Mouse (Mus musculus): ENCODE results near the gene Dcakd.

The Dcakd gene

GRCm38 (mm10) chr11:103028176-103028891 lies at the start of gene Dcakd, which contains the start of gene Nmt1:
Gene Dcakd, minus strand, starts transcription at chr11:103028333.
Gene Nmt1, plus strand, starts transcription at chr11:103028190.
- peak; percentile 98 for DNase-seq

GRCm38 (mm10) chr11:103076581-103076980 lies 48.4 kb upstream of the Dcakd start:
- no peak for DNase-seq

- DNase-seq = no peak
Observed at GRCm38 (mm10) chr11:103076010-103076409, 47.9 kb upstream of the Dcakd start.

GRCm38 (mm10) chr11:103074796-103075323 lies 46.7 kb upstream of the Dcakd start:
- no peak for DNase-seq

GRCm38 (mm10) chr11:103074121-103074650 lies 46.1 kb upstream of the Dcakd start:
- no peak for DNase-seq

DNA sequence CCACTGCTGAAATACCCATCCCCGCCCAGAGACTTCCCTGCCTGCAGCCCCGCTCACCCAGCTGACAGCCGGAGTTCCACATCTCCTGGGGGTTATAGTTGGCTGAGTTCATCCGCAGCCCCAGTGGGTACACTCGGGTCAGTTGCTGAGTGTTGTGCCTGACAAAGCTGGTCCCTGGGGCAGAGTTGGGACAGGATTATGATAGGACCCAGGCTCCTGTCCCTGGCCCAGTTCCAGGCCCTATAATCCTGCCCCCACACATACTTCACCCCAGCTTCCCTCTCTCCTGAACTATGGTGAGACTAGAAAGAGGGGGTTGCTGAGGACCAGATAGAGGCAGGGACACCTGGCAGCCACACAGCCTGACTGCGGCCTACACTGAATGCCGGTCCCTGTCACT lies 45.5 kb upstream of the Dcakd start:
- DNase-seq = no peak

DNA sequence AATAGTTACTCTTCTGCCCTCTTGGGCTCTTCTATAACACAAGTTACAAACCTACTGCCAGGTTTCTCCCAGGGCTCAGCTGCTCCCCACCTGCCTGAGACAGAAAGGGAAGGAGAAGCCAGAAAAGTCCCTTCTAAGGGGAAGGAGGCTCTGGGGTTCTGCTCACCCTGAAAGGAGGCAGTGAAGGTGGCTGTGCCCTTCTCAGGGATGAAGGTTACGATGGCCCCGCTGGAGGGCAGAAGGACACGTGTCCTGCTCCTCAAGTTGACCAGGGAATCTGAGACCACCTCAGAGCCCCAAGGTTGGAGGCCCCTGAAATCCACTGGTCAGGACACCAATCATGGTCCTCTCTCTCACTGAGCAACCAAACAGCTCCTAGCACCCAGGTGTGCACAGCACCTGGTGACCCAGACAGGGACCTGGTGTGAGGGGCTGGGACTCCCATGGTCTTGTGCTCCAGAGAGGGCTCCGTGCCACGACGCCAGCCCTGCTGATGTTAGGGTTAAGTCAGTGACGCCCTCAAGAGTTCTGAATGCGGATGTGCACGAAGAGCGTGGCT lies 42.3 kb upstream of the Dcakd start:
- no peak for DNase-seq

GRCm38 (mm10) chr11:103069731-103070130 lies 41.6 kb upstream of the Dcakd start:
- no peak for DNase-seq

DNA sequence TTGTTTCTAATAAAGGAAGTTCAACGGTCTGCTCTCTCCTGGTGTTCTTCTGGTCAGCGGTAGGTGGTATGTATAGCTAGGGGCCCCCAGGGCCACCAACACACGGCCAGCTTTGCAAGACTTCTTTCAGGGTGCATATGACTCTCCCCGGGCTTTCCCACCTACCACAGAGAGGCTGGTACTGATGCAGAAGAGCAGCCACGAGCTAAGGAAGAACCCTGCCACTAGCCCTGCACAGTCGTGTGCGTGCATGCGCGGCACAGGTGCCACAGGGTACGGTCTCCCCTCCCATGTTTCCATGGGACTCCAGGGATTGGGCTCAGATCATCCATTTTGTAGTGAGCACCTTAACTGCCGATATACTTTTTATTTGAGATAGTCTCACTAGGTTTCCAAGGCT lies 40.8 kb upstream of the Dcakd start:
- DNase-seq = no peak

GRCm38 (mm10) chr11:103068272-103068671 lies 40.1 kb upstream of the Dcakd start:
- no peak for DNase-seq

GRCm38 (mm10) chr11:103067457-103068001 lies 39.4 kb upstream of the Dcakd start:
- DNase-seq = peak; percentile 30

- DNase-seq = no peak
Observed at GRCm38 (mm10) chr11:103067051-103067361, 38.9 kb upstream of the Dcakd start.

DNA sequence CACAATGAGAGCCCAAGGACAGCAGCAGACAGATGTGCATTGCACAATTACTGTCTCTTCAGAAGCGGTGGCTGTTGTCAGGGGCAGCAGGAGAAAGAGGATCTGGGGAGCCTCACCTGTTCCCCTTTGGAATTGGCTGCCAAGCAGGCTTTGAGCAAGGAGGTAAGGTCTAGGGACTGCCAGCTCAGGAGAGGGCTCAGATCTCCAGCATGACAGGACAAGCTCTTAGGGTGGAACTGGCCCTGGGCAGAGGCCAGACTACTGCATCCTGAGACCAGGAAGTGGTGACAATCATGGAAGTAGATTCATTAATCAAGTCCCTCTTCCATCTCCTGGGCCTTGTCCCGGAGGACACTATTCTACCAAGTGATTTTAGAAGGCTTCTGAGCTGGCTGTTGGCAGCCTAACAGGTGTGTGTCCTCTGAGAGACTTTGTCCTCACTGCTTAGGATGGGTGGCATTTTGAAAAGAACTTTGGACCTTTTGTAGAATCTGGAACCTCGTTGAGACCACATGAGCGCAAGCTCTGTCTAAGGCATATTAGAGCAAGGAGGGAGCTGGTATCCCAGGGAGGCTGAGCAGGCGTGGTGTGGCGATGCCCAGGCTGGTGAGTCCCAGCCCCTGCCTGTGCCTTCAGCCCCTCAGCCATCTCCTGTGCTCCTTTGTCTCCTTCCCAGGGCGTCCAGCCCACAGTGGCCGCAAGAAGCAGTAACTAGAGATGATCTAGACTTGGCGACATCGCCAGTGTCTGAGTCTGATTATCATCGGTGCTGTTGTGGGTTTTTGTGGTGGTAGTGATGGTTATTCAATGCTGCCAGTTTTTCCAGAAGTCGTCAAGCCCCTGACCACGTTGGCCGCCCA lies 38.3 kb upstream of the Dcakd start:
- peak; percentile 45 for DNase-seq

- DNase-seq = no peak
Observed at GRCm38 (mm10) chr11:103058499-103059085, 30.5 kb upstream of the Dcakd start.

DNA sequence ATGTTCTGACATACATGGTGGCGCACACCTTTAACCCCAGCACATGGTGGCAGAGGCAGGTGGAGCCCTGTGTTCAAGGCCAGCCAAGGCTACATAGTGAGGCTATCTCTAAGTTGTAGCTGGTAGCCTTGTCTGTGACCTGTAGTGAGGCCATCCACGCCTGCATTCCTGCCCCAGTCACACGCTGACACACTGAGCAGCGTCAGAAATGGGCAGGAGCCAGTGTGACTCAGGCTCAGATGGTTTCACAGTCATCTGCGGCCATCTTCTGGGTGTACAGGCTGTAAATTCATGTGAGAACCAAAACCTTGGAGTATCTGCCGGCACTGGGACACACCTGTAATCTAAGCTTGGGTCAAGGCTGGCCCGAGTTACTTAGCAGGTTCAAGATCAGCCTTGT lies 28.5 kb upstream of the Dcakd start:
- no peak for DNase-seq

DNA sequence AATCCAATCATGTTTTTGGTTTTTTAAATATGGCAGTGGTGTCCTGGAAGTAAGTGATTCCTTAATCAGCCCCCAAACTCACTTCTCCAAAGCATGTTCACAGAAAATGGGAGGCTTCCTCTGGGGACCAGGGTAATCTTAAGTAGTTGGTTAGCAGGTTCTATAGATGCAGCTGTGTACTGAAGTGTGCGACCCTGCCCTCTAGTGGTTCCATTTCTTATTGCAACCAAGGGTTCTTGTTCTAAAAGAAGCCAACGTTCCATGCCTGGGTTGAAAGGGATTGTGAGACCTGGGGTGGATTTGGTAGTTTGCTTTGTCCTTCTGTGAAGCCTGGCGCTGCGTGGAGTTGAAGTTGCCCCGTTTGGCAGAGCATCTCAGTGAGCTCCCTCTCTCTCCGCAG lies 26.7 kb upstream of the Dcakd start:
- peak; percentile 57 for DNase-seq

DNA sequence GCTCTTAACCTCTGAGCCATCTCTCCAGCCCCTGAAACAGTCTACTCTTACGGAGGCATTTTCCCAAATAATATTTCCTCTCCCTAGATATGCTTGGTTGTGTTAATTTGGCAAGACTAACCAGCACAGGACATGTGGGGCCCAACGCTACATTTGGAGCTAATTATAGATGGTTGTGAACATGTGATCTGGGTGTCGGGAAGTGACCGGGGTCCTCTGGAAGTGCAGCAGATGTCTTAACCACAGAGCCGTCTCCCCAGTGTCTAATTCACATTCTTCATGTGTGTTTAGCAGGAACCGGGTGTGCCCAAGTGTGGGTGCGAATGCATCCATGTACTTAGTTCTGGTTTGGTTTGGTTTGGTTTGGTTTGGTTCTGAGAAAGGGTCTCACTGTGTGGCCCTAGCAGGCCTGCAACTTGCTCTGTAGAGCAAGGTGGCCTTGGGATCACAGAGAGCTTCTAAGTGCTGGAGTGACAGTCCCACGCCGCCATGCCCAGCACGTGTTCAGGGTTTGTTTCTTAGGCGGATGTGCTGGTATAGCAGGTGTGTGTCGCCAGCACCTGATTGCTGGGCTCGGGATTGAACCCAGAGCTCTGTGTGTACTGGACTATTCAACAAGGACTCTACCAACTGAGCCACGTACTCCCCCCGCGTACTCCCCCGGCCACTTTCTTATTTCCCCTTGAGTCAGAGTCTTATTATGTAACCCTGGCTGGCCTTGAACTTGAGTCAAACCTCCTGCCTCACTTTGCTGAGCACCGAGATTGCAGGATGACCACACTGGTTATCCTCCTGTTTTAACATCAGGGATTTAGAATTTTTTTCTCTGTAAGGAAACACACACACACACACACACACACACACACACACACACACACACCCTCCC lies 25.3 kb upstream of the Dcakd start:
- DNase-seq = no peak

GRCm38 (mm10) chr11:103052078-103052477 lies 23.9 kb upstream of the Dcakd start:
- no peak for DNase-seq

DNA sequence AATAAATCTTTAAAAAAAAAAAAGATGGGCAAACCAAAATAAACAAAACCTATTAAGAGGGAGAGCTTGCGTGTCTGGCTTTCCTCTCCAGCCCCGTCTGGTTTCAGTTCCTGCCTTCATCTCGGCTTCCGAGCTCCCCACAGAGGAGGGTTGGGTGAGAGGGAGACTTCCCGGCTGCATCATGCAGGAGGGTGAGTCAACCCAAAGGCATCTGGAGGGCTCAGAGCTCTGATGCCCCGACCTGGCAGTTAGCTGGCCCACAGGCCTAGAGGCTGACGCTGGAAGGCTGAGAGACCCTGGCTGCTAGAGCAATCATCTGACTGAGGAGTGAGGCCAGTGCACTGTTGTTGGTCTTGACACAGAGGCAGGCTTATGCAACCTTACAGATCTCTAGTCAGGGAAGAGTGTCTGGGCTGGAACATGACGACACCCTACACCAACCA lies 23.1 kb upstream of the Dcakd start:
- DNase-seq = no peak

DNA sequence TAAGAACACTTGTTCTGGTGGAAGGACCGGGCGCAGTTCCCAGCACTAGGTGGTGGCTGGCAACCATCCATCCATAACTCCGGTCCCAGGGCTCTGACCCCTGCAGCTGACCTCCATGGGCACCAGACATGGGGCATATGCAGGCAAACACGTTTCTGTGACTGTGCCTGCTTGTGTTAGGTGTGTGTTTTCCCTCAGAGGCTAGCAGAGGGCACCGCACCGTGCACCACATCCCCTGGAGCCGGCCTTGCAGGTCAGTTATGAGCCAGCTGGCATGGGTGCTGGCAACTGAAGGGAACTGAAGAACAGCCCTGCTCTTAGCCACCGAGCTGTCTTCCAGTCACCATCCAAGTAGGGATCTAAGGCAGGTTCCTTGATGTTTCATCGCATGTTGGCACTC lies 22.0 kb upstream of the Dcakd start:
- no peak for DNase-seq

- no peak for DNase-seq
Observed at GRCm38 (mm10) chr11:103049611-103050010, 21.5 kb upstream of the Dcakd start.

DNA sequence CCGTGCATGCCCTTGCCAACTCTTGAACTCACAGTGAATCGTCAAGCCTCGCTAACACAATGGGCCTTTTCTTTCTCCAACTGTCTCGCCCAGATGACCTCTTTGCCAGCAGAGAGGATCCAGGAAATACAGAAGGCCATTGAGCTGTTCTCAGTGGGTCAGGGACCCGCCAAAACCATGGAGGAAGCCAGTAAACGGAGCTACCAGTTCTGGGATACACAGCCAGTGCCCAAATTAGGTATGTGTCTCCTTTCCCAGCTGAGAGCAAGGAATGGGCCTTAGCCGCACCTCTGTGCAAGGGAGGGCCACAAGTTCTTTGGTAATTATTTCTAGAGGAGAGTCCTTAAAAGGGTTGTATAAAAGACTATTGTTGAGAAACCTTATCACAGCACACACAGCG lies 18.2 kb upstream of the Dcakd start:
- DNase-seq = no peak

All from kidney, adult 11 months (tissue).